Mouse (Mus musculus) G1E (cell line): Measurements from ENCODE around the gene Kbtbd13.

Experiments used
- CTCF ChIP-seq: IDR thresholded peaks from 2 replicates; pipeline ENCODE4 v1.5.1; 2012; ENCODE audit warnings: low read depth, low read length, inconsistent platforms, mixed read lengths
- GATA1 ChIP-seq: IDR thresholded peaks from 2 replicates; pipeline ENCODE4 v1.6.1; 2012; ENCODE audit warnings: borderline replicate concordance, low read length, inconsistent platforms, mixed read lengths
- GATA2 ChIP-seq: IDR thresholded peaks from 2 replicates; pipeline ENCODE4 v1.6.1; 2012; ENCODE audit warnings: low read depth, low read length, inconsistent platforms, borderline replicate concordance
- POLR2AphosphoS5 ChIP-seq: IDR thresholded peaks from 2 replicates; pipeline ENCODE4 v1.6.1; 2012; ENCODE audit warnings: low read depth, low read length, inconsistent platforms; ENCODE audit not compliant: insufficient replicate concordance
- TAL1 ChIP-seq: conservative IDR thresholded peaks from 2 replicates; pipeline ENCODE4 v1.6.1; 2012; ENCODE audit warnings: low read depth, low read length, inconsistent platforms, mixed read lengths

DNA sequence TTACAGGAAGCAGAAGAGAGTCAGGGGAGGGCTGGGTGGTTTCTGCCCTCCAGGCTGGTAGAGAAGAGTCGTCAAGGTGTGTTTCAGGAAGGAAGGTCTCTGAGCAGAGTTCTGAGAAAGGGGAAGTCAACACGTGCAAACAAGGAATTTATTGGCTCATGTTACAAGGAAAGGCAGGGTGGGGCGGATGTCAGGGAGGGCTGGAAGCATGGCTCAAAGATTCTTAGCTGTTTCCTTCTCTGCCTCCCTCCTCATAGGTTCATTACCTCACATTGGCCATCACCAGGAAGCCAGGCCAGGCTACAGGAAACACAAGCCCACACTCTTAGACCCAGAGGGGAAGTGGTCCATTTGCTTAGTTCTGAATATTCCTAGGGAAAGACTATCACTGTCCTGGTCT, 32.9 kb upstream of the Kbtbd13 start:
- TF ChIP-seq GATA1, result no peak
- TF ChIP-seq CTCF, result no peak
- no peak for TF ChIP-seq POLR2AphosphoS5
- TF ChIP-seq GATA2, result no peak
- no peak for TF ChIP-seq TAL1
